Mouse (Mus musculus): ENCODE measurements around the gene Pou6f2. TPM values are rescaled to one million over a fixed set of nuclear protein-coding genes. Genes with fewer than 3 reads are reported as not detected.

The Pou6f2 gene
- total and polyA plus RNA-seq, 3 experiments, result not detected

DNA sequence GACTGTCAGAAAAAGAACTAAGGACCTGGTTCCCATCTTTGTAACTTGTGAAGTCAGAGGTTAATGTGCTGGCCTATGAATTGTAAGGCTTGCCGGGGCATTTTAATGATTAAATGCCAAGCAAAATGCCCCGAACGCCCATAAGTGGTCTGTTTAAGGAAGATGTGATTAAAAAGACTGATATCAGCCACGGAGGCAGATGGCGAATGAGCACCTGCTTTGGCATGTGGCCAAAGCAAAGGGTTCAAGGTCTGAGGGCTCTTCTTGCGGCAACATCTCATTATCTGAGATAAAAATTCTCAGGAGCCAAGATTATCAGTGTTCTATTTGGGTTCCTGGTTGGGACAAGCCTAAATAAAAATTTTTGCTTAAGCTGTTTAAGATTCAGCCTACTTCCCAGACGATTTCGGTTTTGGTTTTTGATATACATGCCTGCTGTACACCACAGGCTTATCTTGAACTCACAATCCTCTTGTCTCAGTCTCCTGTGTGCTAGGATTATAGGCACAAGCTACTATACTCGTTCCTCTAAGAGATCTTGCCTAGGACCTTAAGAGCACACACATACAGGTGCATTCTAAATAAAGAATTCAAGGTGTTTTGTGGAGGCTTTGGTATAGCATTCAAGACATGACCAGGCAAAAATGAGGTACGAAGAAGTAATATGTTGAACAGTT, 315.9 kb downstream of the Pou6f2 start:
- no peaks in the 10 kb centered on the region for H3K4me1 ChIP-seq (ENCODE audit: control insufficient read depth in 1 of 2, insufficient read depth in 2 of 2, low read length in 2 of 2)
- H3K9ac ChIP-seq (ENCODE audit: control insufficient read depth, low read depth, low read length, poor library complexity, severe bottlenecking), result no peak overlapping the region
- no peaks in the 10 kb centered on the region for H3K9me3 ChIP-seq (replicated peaks; ENCODE audit: insufficient read depth, low read length)
- H3K4me3 ChIP-seq (ENCODE audit: control insufficient read depth in 1 of 2, insufficient read depth in 1 of 2, low read depth in 2 of 2, low read length in 2 of 2), result no peak overlapping the region
- no peaks in the 10 kb centered on the region for H3K79me2 ChIP-seq (ENCODE audit: control insufficient read depth, insufficient read depth, low read length, poor library complexity)
- TF ChIP-seq TCF12 (IDR thresholded peaks at IDR 0.05; ENCODE audit: low read depth, low read length) (0 out of 2 replicates have a peak, but pooled peaks have one; percentile 23), TAL1 (IDR thresholded peaks at IDR 0.05; ENCODE audit: low read length) (no peak)
- DNase-seq (ENCODE audit: low read depth, low spot score), result peak; percentile 3
- H3K27me3 ChIP-seq (ENCODE audit: control insufficient read depth in 1 of 2, insufficient read depth in 2 of 2, low read length in 2 of 2), result no peaks in the 10 kb centered on the region
- H3K36me3 ChIP-seq (ENCODE audit: control insufficient read depth in 1 of 2, insufficient read depth in 2 of 2, low read length in 2 of 2), result no peaks in the 10 kb centered on the region
- H3K27ac ChIP-seq (ENCODE audit: control insufficient read depth, low read depth, low read length), result no peak overlapping the region

All from MEL (cell line).